Mouse (Mus musculus) cerebellum, postnatal 4 days (tissue): ENCODE measurements around the gene Susd1.

Source experiments
- DNase-seq, 2 experiments: peaks; one replicate each; pipeline ENCODE4 v3.0.0; 2022; ENCODE audit warnings: low spot score in 2 of 2, mixed read lengths in 1 of 2

Gene Susd1

GRCm38 (mm10) chr4:59381007-59381743 is 57.3 kb downstream of the Susd1 start:
- peak; percentile 38 to 72 for DNase-seq

- no peak for DNase-seq
Measured at GRCm38 (mm10) chr4:59380478-59380877, 58.0 kb downstream of the Susd1 start.

- no peak for DNase-seq
Measured at GRCm38 (mm10) chr4:59379876-59380275, 58.6 kb downstream of the Susd1 start.

GRCm38 (mm10) chr4:59378631-59379030 is 59.8 kb downstream of the Susd1 start:
- DNase-seq: no peak

- no peak for DNase-seq
Measured at GRCm38 (mm10) chr4:59374271-59374938, 64.0 kb downstream of the Susd1 start.

- no peak for DNase-seq
Measured at GRCm38 (mm10) chr4:59372546-59373157, 65.8 kb downstream of the Susd1 start.

GRCm38 (mm10) chr4:59371910-59372309 is 66.5 kb downstream of the Susd1 start:
- DNase-seq: no peak

GRCm38 (mm10) chr4:59369941-59370340 is 68.5 kb downstream of the Susd1 start:
- DNase-seq: no peak

- no peak for DNase-seq
Measured at GRCm38 (mm10) chr4:59368118-59368517, 70.3 kb downstream of the Susd1 start.

- DNase-seq: no peak
Measured at GRCm38 (mm10) chr4:59366206-59366605, 72.2 kb downstream of the Susd1 start.

GRCm38 (mm10) chr4:59365571-59365970 is 72.9 kb downstream of the Susd1 start:
- DNase-seq: no peak

- DNase-seq: no peak
Measured at GRCm38 (mm10) chr4:59364229-59365173, 73.9 kb downstream of the Susd1 start.

- no peak for DNase-seq
Measured at GRCm38 (mm10) chr4:59363041-59363440, 75.4 kb downstream of the Susd1 start.

GRCm38 (mm10) chr4:59360704-59361103 is 77.7 kb downstream of the Susd1 start:
- peak; percentile 64 to 80 for DNase-seq

GRCm38 (mm10) chr4:59359921-59360320 is 78.5 kb downstream of the Susd1 start:
- no peak for DNase-seq

- DNase-seq: no peak
Measured at GRCm38 (mm10) chr4:59358960-59359359, 79.5 kb downstream of the Susd1 start.

- no peak for DNase-seq
Measured at GRCm38 (mm10) chr4:59355421-59355820, 83.0 kb downstream of the Susd1 start.

- DNase-seq: no peak
Measured at GRCm38 (mm10) chr4:59354666-59355065, 83.8 kb downstream of the Susd1 start.

- no peak for DNase-seq
Measured at GRCm38 (mm10) chr4:59351938-59352337, 86.5 kb downstream of the Susd1 start.

- no peak for DNase-seq
Measured at GRCm38 (mm10) chr4:59350354-59350753, 88.1 kb downstream of the Susd1 start.

GRCm38 (mm10) chr4:59349425-59350185 is 88.8 kb downstream of the Susd1 start:
- DNase-seq: no peak
